Mouse (Mus musculus): ENCODE measurements at regions not wholly inside any gene's neighbourhood (a gene's known extent, or its start where the extent isn't known, plus 50 kb on each side); places are given as distances from the start of the nearest gene placed in this dataset.

DNA sequence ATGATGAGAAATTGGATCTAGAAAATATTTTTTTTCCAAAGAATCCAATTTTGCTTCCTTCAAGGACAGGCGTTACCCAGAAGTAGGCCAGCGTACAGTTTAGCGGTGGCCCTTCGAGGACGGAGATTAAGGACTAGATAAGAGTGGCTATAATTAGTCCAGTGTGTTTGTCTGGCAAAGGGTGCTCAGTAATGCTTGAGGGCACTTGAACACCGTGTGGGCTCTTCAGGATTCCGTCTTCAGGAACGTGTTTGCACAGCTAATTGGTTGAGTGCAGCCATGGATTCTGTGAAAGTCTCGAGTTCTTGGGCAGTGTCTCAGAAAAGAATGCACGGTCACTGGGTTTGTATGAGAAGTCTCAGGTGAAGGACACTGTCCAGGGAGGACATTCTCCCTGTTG is 149.7 kb upstream of the 3110018I06Rik start:
- H3K27ac ChIP-seq, result no peak overlapping the region
- ATAC-seq (ENCODE audit: low FRiP score), result no peak
- no peak overlapping the region for H3K9ac ChIP-seq
- H3K27me3 ChIP-seq, result no peaks in the 10 kb centered on the region
- WGBS, result 73% methylated on average over 10 of the region's 10 CpGs
- no peak overlapping the region for H3K4me2 ChIP-seq
- H3K4me1 ChIP-seq, result no peaks in the 10 kb centered on the region
- H3K36me3 ChIP-seq (replicated peaks), result no peaks in the 10 kb centered on the region
- no peak overlapping the region for H3K4me3 ChIP-seq (replicated peaks)
- no peaks in the 10 kb centered on the region for H3K9me3 ChIP-seq

DNA sequence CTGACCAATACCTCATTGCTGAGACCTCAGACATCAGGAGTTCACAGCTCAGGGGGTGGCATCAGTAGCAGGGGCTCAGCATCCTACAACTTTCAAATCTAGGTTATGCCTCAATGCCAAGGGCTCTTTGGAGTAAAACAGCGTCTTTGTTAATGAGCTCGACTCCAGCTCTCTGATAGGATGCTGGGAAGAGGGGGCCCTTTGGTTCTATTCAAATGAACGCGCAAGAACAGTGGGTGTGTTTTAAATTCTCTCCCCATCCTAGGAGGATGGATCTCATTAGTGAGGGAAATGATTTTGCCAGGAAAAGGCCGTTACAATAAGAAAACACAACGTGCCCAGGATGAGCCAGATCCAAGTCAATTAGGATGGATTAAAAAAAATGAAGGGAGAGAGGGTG is 132.2 kb upstream of the 3110018I06Rik start:
- no peaks in the 10 kb centered on the region for H3K9me3 ChIP-seq
- no peak overlapping the region for H3K27ac ChIP-seq
- H3K4me3 ChIP-seq (replicated peaks), result no peak overlapping the region
- H3K27me3 ChIP-seq, result peaks cover 9% of the 10 kb centered on the region; the same call in 1 of the 2 replicates
- no peaks in the 10 kb centered on the region for H3K36me3 ChIP-seq (replicated peaks)
- H3K9ac ChIP-seq, result no peak overlapping the region
- peak; percentile 51; the same call in 1 of the 2 replicates for ATAC-seq (ENCODE audit: low FRiP score)
- H3K4me1 ChIP-seq, result peaks cover 14% of the 10 kb centered on the region; the same call in 1 of the 2 replicates
- 25% methylated on average over 6 of the region's 6 CpGs for WGBS
- H3K4me2 ChIP-seq, result no peak overlapping the region

DNA sequence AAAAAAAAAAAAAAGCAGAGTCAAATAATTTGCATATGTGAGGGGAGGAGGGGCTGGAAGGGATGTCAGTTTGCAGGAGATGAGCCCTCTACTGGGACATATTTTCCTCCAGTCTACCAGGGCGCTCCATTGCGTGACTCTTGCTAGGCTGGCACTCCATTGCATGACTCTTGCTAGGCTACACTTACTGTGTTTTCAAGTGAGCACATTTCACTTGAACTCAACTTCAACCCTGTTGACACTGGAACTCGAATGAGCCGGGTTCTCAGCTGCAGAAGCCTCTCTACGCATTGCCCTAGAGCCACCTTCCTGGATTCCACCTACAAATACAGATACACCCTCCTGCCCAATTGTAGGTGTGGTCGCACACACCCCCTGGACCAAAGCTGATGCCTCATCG is 131.5 kb upstream of the 3110018I06Rik start:
- Histone ChIP-seq H3K36me3 (replicated peaks) (no peaks in the 10 kb centered on the region), H3K4me1 (peaks cover 14% of the 10 kb centered on the region; the same call in 1 of the 2 replicates), H3K9ac (no peak overlapping the region), H3K27ac (no peak overlapping the region), H3K4me3 (replicated peaks) (no peak overlapping the region), H3K4me2 (no peak overlapping the region), H3K27me3 (peaks cover 9% of the 10 kb centered on the region; the same call in 1 of the 2 replicates), H3K9me3 (no peaks in the 10 kb centered on the region)
- 86% methylated on average over 7 of the region's 7 CpGs for WGBS
- ATAC-seq (ENCODE audit: low FRiP score), result no peak

DNA sequence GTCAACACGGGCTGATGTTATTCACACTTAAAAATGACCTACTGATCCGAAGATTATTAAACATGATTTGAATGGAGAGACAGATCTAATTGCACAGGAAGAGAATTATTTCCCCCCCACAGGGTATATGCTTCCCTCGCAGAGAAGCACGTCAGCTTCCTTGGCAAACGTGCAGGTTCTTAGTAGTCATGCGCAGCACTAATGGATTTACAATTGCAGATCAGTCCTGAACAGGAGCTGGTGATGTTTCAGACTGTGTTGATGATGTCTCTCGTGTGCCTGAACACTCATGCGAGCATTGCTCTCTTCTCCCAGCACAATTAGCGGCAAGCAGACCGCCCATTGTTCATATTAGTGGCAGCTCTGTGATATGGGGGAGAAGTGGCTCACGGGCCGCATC is 127.9 kb upstream of the 3110018I06Rik start:
- Histone ChIP-seq H3K9ac (no peak overlapping the region), H3K27ac (no peak overlapping the region), H3K36me3 (replicated peaks) (no peaks in the 10 kb centered on the region), H3K27me3 (peaks cover 9% of the 10 kb centered on the region; the same call in 1 of the 2 replicates), H3K4me3 (replicated peaks) (no peak overlapping the region), H3K9me3 (no peaks in the 10 kb centered on the region), H3K4me1 (peaks cover 11% of the 10 kb centered on the region; the same call in 1 of the 2 replicates), H3K4me2 (no peak overlapping the region)
- WGBS, result 75% methylated on average over 12 of the region's 12 CpGs
- ATAC-seq (ENCODE audit: low FRiP score), result no peak

DNA sequence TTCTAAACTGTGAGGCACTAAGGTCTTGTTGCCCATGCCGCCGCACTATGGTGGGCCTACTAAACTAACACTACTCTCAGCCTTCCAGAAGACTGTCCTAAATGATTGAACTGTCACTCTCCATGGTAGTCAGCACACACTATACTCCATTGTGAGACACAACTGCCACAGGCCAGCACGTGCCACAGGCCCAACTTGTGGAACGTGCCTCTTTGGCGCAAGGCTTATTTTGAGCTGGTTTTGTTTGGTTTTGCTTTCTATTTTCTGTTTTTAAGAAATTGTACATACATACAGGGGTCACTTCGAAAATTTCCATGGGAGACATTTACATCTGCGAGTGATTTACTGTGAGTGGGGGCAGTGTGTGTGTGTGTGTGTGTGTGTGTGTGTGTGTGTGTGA is 126.8 kb upstream of the 3110018I06Rik start:
- Histone ChIP-seq H3K9me3 (no peaks in the 10 kb centered on the region), H3K27ac (no peak overlapping the region), H3K4me3 (replicated peaks) (no peak overlapping the region), H3K27me3 (peaks cover 9% of the 10 kb centered on the region; the same call in 1 of the 2 replicates), H3K4me2 (no peak overlapping the region), H3K4me1 (peaks cover 7% of the 10 kb centered on the region; the same call in 1 of the 2 replicates), H3K9ac (no peak overlapping the region), H3K36me3 (replicated peaks) (no peaks in the 10 kb centered on the region)
- no peak for ATAC-seq (ENCODE audit: low FRiP score)
- 96% methylated on average over 7 of the region's 7 CpGs for WGBS

DNA sequence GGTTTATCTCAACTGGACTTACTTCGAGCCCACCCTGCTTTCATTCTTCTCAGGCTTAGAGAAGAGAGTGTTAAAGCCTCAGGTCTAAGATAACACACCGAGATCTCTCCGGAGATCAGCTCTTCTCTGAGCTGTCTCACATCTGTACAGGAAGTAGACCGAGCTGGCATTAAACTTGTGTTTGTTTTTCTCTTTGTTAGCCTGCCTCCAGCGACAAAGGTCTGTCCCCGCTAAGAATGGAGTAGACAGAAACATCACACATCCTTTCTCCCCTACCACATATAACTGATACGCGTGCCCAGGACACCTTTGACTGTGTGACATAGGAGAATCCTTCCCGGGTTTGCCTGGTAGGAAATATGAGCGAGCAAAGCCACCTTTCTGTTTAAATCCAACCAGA is 126.3 kb upstream of the 3110018I06Rik start:
- H3K9ac ChIP-seq, result no peak overlapping the region
- no peaks in the 10 kb centered on the region for H3K9me3 ChIP-seq
- H3K4me2 ChIP-seq, result no peak overlapping the region
- peaks cover 9% of the 10 kb centered on the region; the same call in 1 of the 2 replicates for H3K27me3 ChIP-seq
- peaks cover 7% of the 10 kb centered on the region; the same call in 1 of the 2 replicates for H3K4me1 ChIP-seq
- no peak overlapping the region for H3K4me3 ChIP-seq (replicated peaks)
- no peak overlapping the region for H3K27ac ChIP-seq
- 91% methylated on average over 10 of the region's 10 CpGs for WGBS
- ATAC-seq (ENCODE audit: low FRiP score), result no peak
- H3K36me3 ChIP-seq (replicated peaks), result no peaks in the 10 kb centered on the region

DNA sequence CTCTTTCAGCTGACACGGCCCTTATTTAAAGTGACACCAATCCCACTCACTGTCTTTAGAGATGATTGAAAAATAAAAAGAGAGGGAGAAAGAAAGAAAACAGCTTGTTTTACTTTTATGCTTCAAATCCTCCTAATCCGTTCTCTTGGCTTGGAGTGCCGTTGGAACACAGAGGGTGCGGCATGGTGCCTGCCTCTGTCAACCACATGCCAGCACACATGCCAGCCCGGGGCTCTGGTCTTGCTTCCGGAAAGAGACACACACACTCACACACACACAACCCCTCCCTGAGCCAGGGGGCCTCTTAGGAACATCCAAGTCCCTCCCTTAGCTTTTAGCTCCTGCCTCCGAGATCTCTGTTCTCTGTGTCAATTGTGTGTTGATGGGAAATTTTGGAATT is 116.2 kb upstream of the 3110018I06Rik start:
- Histone ChIP-seq H3K4me1 (no peaks in the 10 kb centered on the region), H3K9me3 (no peaks in the 10 kb centered on the region), H3K9ac (no peak overlapping the region), H3K36me3 (replicated peaks) (no peaks in the 10 kb centered on the region), H3K4me3 (replicated peaks) (no peak overlapping the region), H3K4me2 (no peak overlapping the region), H3K27me3 (0 out of 2 replicates have a peak, but pooled peaks cover 6% of the 10 kb centered on the region), H3K27ac (no peak overlapping the region)
- 73% methylated on average over 7 of the region's 7 CpGs for WGBS
- ATAC-seq (ENCODE audit: low FRiP score), result no peak

DNA sequence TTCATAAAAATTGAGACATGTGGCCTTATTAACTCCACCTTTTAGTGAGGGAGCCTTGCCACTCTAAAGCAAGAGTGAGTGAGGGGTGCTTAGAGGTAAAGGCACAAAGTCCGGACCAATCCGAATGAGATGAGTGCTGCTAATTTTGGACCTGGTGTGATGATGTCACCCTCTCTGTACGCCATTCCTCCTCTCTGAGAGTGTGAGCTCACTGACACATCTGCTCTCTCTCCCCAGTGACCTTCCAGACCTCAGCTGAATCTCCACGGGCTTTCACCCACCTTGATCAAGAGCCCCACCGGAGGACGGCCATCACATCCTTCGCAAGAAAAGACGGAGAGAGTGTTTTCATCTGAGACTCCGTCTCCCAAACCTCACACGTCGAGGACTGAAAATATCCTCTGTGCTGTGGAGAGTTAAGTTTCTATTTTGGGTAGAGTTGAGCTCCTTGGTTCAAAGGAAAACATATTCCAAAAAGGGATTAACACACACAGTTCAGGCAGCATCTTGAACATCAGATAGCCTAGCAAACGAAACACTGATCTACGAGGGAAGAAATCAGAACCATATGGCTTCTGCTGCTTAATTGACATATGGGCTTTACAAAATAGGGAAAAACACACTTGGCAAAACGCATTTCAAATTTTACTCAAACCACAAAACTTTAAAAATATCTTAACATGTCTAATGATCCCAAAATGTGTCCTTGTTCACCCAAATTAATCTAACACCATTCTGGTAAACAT is 96.2 kb upstream of the 3110018I06Rik start:
- Histone ChIP-seq H3K36me3 (replicated peaks) (no peaks in the 10 kb centered on the region), H3K4me2 (no peak overlapping the region)
- 82% methylated on average over 14 of the region's 14 CpGs for WGBS

DNA sequence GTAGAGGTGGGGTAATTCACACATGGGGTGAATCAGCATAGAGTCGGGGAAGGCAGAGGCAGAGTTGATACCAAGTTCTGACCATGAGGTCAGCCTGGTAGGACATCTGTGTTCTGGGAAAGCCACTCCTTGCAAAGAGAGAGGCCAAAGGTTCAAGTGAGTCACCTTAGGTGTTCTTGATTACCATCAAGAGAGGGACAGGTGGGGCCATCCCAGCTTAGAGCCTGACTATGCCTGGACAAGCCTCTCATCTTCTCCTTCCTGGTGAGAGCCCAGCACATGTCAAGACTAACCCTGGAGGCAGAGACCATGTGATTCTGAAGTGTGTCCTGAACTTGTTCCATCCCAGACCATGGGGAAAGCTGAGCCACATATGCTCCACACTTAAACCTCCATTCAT is 94.0 kb upstream of the 3110018I06Rik start:
- Histone ChIP-seq H3K9me3 (no peaks in the 10 kb centered on the region), H3K4me2 (no peak overlapping the region), H3K4me1 (no peaks in the 10 kb centered on the region), H3K4me3 (replicated peaks) (no peak overlapping the region), H3K27me3 (no peaks in the 10 kb centered on the region), H3K27ac (no peak overlapping the region), H3K9ac (no peak overlapping the region), H3K36me3 (replicated peaks) (no peaks in the 10 kb centered on the region)
- ATAC-seq (ENCODE audit: low FRiP score), result no peak
- 90% methylated on average over 1 of the region's 1 CpGs for WGBS

More for the DNA sequence above, 96.2 kb upstream of the 3110018I06Rik start:
- H3K4me1 ChIP-seq, result no peaks in the 10 kb centered on the region
- H3K27me3 ChIP-seq, result no peaks in the 10 kb centered on the region
- no peak overlapping the region for H3K9ac ChIP-seq
- H3K27ac ChIP-seq, result no peak overlapping the region
- H3K4me3 ChIP-seq (replicated peaks), result no peak overlapping the region
- ATAC-seq (ENCODE audit: low FRiP score), result no peak
- H3K9me3 ChIP-seq, result no peaks in the 10 kb centered on the region

DNA sequence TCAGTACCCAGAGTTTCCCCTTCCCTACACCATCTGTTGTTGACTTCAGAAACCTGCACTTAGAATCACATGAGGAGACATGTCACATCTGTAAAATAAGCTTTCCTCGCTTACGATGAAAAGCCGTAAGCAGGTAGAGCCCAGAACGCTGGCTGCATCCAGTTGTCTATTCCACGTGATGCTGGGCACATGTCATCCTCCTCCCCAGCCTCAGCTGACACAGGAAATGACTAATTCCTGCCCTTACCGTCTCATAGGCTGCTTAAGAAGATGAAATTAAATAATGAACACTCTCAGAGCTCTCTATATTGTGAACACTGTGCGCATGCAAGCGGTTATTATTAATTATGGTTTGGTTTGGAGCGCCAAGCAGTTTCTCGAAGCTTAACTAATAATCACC is 83.6 kb upstream of the 3110018I06Rik start:
- no peak for ATAC-seq (ENCODE audit: low FRiP score)
- WGBS, result 88% methylated on average over 10 of the region's 10 CpGs
- Histone ChIP-seq H3K9ac (no peak overlapping the region), H3K27ac (no peak overlapping the region), H3K4me1 (no peaks in the 10 kb centered on the region), H3K27me3 (no peaks in the 10 kb centered on the region), H3K36me3 (replicated peaks) (no peaks in the 10 kb centered on the region), H3K4me3 (replicated peaks) (no peak overlapping the region), H3K9me3 (no peaks in the 10 kb centered on the region), H3K4me2 (no peak overlapping the region)

DNA sequence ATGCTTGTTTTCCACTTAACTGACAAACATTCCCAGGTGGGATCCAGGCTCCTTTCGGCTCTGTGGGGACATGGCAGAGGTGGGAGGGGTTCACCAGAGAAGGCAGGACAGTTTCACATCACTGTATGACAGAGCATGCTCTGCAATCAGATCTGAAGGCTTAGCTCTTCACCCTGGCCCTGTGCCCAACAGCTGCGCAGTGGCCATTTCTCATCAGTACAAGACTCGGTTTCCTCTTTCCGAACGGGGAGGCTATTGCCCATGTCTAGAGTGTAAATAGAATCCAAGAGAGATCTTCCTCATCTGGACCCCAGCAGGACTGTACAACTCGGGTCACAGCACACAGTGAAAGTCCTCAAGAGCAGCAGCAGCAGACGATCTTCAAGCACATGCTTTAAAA is 64.5 kb upstream of the 3110018I06Rik start:
- 86% methylated on average over 7 of the region's 7 CpGs for WGBS
- Histone ChIP-seq H3K4me1 (no peaks in the 10 kb centered on the region), H3K4me2 (no peak overlapping the region), H3K36me3 (replicated peaks) (no peaks in the 10 kb centered on the region), H3K27me3 (no peaks in the 10 kb centered on the region), H3K9me3 (no peaks in the 10 kb centered on the region), H3K9ac (no peak overlapping the region), H3K27ac (no peak overlapping the region), H3K4me3 (replicated peaks) (no peak overlapping the region)
- no peak for ATAC-seq (ENCODE audit: low FRiP score)

DNA sequence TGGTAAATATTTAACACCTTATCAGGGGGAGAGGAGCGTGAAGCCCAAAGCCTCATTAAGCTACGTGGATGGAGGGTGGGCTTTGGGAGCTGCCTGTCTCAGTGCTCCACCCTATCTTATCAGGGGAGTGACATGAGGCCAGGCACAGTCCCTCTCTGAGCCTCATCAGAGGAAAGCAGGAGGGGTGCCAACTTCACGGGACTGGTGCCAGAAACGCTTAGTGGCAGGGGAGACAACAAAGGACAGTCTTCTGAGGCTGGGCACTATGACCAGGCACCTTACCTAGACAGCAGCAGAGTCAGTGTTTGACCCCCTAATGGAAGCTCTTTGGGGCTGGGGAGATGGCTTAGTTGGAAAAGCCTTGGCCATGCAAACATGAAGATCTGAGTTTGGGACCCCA is 49.9 kb upstream of the 3110018I06Rik start:
- Histone ChIP-seq H3K4me3 (replicated peaks) (no peak overlapping the region), H3K4me2 (no peak overlapping the region), H3K9me3 (no peaks in the 10 kb centered on the region), H3K9ac (no peak overlapping the region), H3K36me3 (replicated peaks) (no peaks in the 10 kb centered on the region), H3K27ac (no peak overlapping the region), H3K4me1 (no peaks in the 10 kb centered on the region; the same call in 1 of the 2 replicates), H3K27me3 (no peaks in the 10 kb centered on the region)
- ATAC-seq (ENCODE audit: low FRiP score), result no peak
- WGBS, result 77% methylated on average over 4 of the region's 4 CpGs

Data from forebrain, embryonic 12.5 days (tissue).